Mouse (Mus musculus) embryo, embryonic 10 days (tissue): ENCODE measurements at regions not wholly inside any gene's neighbourhood (a gene's known extent, or its start where the extent isn't known, plus 50 kb on each side); places are given as distances from the start of the nearest gene placed in this dataset.

ENCODE experiments used
- DNase-seq: peaks from one replicate; pipeline ENCODE4 v3.0.0-alpha.2; 2015; ENCODE audit warnings: low spot score

DNA sequence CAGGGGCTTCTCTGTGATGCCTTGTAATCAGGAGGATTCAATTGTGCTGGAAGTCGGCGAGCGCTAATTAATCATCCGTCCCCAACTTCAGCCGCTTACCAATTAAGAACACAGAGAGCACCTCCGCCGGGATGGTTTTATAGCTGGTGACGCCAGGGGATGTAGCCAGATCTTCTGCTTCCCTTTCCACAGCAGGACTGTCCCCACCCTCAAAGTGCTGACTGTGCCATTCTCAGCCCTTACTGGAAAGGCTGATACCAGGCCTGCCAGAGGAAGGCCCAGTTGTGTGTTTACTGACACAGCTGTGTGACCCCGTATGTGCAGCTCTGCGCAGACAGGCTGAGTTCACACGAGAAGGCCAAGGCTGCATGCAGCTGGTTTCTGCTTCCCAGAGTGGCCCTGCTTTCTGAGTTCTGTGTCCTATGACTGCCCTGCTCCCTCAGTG, 59.9 kb upstream of the Bend4 start:
- no peak for DNase-seq

DNA sequence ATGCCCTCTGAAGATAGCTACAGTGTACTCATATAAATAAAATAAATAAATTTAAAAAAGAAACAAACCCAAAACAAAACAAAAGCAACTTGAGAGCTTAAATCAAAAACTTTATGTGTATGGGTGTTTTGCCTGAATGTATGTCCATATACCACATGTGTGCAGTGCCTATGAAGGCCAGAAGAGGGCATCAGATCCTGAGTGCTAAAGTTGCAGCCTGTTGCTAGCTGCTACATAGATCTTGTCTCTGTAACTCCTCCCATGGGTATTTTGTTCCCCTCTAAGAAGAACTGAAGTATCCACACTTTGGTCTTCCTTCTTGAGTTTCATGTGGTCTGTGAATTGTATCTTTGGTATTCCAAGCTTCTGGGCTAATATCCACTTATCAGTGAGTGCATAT, 62.6 kb upstream of the Bend4 start:
- DNase-seq, result peak; percentile 23

DNA sequence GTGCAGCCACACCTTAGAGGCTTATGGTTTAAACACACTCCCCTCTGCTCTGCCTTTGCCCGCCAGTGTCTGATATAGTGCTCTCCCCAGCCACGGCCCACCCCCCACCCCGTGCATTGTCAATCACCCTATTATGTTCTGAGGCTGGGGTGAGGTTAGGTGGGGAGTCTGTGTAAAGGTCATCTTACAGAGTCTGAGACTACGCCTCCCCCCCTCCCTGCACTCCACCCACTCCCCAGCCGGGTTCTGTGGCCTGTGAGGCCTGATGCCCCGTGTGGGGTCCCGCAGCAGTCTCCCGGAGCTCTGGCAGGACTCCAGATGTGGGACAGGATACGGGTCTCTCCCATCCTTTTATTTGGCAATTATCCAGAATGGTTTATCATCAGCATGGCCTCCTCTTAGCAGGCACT, 64.8 kb upstream of the Bend4 start:
- no peak for DNase-seq

DNA sequence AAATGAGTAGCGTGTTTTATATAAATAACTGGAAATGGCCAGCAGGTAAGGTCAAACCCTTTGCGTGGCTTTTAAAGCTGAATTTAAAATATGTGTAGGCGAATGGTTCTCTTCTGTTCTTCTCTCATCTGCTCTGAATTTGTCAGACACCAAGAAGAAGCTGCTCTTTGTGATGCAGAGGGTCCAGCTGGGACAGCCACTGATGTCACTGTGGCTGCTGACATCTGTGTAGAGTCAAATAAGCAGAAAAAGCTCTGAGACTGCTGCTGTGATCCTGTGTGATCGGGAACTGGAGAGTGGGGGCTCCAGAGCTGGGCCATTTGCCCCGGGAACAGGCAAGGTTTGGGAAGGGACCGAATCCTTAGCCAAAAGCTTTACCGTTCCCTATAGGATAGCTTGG, 68.6 kb upstream of the Bend4 start:
- DNase-seq, result no peak

DNA sequence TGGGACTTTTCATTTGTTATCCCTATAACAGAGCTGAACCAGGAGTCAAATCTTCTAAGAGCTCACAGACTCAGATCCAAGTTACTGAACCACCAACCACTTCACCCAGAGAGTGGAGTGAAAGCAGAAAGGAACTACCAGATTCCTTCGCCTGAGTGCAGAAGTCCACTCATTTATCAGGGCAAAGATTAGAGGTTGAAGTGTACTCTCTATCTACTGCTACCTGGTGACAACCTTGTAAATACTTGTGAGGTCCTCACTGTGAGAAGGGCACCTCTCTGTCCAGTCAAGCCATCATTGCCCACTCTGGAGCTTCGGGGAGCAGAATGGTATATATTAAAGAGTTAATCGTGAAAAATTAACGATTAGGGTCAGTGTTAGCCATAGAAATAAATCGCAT, 87.4 kb upstream of the Shisa3 start:
- DNase-seq, result no peak

DNA sequence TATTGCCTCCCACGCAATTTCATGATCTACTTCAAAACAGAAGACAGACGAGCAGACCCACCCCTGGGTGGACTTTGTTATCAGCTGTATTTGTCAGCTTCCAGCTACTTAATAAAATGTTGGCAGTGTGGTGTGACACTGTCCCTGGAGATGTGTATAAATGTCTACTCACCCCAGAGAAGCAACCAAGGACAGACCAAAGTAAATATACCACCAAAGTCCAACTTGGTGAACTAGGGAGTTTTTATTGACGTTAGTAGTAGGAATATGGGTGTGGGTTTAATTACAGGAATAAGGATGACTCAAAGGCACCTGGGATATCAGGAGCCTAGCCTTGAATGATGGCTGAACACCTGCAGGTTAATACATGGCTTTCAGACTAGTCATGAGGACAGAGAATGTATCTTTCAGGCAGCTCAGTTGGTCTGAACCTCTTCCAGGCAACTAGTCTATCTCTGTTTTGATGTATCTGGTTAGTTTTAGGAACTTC, 86.2 kb upstream of the Shisa3 start:
- no peak for DNase-seq

DNA sequence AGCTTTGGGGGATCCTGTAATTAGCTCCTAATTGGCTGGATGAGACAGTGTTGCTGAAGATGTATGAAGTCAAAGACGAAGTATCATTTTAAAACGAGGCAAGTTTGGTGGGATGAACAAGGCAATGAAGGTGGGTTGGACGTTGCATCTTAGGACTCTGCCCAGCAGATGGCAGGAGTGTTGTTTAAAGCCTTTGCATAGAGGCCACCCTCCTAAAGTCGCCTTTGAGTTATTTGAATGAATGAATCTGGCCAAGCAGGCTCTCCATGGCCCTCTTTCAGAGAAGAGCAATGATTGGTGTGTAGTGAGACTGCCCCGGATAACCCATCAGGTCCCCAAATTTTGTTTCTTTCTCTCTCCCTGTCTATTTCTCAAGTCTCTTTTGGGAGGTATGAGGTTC, 77.5 kb upstream of the Shisa3 start:
- DNase-seq, result peak; percentile 56

DNA sequence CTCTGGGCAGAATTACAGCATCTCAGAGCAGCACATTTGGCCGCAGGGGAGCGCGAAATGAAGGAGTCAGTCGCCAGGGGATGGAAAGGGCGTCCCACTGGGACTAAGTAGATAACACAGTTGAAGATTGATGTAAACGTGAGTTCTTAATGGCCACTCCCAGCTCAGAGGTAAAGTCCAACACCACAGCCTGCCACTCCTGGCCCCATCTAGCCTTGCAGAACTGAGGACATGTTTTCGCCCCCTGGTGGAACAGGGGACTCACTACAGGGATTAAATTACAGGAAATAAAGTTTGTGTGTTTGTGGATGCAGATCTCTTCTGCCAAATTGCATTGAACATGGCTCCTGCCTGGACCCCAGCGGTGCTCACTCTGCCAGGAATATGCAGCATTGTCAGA, 76.7 kb upstream of the Shisa3 start:
- DNase-seq, result peak; percentile 69

DNA sequence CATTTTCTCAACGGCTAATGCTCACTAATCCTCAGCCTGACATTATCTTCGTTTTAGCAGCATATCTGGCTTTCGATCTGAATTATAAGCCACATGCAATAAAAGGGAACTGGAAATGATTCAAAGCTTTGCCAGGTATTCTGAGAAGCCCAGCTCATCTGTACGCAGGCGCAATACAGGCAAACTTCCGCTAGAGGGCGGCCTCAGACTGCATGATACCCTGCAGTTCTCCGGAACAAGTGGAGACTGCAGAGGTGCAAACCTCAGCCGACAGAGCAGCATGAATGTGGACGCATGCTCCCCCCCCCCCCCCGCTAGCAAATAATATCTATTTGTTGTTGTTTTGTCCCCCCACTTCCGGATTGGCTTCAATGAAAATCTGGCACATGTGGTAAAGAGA, 75.3 kb upstream of the Shisa3 start:
- peak; percentile 91 for DNase-seq

DNA sequence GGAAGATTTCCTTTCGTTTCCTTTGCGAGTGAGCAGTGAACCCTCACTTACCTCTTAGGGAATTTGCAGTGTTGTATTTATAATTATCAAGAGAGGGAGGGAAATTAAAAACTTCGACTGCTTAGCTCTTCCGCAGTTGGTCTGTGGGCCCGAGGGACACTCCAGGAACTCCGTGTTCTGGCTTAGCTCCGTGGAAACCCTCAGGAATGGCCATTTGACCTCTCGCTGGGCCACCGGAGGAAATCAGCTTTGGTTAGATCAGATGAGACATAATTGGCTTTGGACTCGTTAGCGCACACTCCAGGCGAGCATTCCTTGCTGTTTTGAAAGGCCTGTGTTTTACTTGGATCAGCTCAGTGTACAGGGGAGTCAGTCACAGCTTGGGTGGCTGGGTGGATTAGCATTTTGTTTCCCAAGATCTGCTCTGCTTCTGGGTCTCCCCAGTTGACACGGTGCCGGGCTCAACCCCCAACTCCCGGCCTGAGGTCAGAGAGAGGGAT, 74.9 kb upstream of the Shisa3 start:
- DNase-seq, result peak; percentile 44

DNA sequence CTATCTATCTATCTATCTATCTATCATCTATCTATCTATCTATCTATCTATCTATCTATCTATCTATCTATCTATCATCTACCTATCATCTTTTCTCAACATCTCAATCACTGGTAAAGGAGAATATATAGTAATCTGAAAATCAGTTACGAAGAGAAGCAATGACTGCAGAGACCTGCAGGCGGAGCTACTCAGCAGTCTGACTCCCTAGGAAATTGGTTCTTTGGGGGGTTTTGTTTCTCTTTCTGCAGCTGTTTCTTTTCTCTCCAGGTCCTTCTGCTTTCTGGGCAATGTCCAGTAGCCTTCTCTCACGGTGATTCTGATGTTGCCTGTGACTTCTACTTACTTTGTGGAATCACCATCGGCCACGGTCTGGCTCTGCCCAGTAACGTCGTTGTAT, 73.6 kb upstream of the Shisa3 start:
- no peak for DNase-seq

DNA sequence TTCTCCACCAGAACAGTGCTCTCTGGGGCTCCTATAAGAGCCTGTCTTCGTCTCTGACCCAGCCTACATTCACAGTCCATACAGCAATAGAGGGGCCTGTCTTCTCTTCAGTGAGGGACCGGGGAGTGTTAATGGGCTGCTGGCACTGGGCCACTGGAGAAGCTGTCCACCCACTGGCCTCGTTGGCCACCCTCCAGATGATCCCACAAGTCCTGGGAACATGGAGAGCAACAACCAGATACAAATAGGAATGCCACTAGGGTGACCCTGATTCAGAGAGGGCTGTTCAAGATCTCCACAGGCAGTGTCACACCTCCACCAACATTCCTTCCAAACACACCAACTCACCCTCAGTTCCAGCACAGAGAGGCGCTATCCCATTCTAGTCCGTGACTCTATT, 69.7 kb upstream of the Shisa3 start:
- DNase-seq, result no peak

DNA sequence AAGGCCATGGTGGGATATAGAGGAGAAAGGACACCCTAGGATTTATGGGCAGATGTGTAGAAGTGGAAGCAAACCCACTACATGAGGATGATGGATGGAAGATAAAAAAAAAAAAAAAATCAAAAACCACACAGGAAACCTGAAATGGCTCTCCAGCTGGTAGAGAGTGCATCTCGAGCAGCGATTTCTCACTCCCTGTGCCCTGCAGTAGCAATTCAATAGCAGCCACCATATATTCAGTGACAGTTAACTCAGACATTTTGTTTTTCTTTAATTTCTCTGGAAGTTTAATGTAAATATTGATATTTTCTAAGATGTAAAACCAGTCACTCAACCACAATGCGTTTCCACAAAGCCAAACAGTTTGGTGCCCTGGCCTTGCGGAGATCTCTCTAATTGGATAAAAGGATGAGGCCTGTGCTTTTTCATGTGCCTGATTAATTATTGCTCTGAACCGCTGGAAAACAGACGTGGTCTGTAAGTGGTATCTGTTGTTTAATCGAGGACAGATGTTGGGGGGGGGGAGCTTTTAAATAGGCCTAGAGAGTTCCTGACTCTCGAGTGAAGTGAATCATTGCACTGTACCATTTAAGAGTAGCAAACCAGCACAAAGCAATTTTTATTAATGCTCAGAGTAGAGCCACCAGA, 68.0 kb upstream of the Shisa3 start:
- DNase-seq, result no peak

DNA sequence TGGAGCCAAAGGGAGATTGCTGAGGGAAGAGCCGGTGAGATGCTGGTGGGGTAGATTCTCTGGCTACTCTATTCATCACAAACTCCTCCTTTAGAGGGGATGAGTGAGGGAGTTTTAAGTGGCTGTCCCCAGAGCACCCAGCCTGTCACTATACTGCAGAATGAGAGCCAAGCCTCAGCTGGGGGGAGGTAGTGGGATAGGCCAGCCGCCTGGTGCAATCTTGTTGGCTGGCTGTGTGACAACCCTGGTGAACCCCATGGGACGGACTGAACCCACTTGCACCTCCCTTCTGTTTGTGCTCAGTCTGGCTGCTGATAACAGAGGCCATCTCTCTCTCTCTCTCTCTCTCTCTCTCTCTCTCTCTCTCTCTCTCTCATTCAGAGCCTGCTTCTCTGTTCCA, 65.8 kb upstream of the Shisa3 start:
- no peak for DNase-seq

DNA sequence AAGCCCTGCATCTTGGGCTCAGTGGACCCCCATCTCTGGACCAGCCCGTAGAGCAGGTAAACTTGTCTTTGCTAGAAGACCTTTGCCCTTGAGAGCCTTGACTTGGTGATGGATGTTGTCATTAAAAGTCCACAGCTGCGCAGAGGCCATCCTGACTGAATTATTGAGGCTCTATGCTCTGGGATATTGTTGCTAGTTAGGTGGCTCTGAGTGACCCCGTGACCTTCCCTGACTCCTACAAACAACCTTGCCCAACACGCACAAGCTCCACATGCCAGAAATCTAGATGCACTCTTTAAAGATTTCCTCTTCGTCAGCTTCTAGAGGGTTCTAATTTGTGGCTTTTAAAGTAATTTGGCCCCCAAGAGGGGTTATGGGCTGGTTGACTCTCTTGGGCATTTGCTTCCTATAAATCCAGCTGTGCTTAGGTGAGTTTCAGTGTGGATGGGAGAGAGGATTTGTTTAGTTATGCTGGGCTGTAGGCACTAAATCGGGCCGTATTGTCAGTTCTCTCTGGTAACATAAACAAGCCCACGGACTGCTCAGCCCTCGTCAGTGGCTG, 63.6 kb upstream of the Shisa3 start:
- DNase-seq, result peak; percentile 73

DNA sequence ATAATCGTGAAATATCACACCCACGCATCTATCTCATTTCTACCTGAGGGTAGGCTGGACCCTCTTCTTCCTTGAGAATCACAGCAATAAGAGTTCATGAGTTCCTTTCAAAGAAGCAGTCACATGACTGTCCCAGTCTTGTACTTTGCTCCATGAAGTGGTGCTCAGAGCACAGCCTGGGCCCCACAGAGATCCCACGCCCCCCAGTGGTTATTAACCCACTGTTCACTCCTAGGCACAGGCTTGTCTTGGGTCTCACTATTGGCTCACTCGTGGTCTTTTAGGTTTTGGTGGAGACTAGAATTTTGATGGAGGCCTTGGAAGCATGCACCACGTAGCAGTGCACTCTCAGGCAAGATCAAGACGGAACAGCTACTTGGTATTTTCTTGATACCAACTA, 57.4 kb upstream of the Shisa3 start:
- no peak for DNase-seq

DNA sequence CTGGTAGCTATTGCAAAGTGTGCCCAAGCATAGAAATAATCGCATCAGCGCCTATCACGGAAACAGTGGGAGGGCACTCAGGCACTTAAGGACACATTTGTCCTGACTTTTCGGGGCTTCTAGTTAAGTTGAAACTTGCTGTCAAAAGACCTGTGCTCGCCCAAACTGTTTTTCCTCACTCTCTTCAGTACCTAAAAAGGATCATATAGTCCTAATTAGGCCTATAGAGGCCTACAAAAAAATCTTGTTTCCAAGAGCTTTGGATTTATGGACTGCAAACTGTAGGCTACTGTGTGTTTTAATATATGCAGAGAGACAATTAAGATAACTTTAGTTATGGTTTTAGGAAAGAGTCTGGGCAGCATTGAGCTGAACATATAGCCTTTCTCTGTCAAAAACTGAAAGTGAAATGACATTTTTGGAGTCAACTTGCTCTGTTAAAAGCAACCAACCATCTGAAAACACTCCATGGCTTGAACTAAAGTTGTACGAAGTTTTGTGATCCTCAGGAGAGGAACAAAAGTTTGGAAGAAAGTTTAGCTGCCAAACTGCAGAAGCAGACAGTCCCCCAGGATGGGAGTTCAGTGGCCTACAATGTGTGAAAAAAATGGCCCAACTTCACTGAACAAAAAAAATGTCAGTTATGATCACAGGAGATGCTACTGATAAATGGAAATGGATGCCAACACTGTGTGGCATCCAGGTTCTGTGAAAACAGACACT, 55.9 kb upstream of the Shisa3 start:
- no peak for DNase-seq

DNA sequence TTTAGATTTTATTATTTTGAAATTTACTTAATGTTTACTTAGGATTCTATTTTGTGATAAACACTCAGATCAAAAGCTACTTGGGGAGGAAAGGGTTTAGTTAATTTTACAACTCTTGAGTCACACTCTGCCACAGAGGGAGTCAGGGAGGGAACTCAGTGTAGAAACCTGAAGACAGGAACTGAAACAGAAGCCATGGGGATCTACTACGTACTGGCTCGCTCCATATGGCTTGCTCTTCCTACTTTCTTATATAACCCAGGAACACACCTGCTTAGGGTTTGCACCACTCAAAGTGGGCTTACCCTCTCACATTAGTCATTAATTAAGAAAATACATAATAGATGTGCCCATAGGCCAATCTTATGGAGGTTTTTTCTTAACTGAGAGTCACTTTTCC, 54.8 kb upstream of the Shisa3 start:
- no peak for DNase-seq
